Mouse (Mus musculus) heart, adult 2 months (tissue): ENCODE data around the gene Wfdc2. TPM values are rescaled to one million over a fixed set of nuclear protein-coding genes. Genes with fewer than 3 reads are reported as not detected.
"Not testable (repeated sequence)": the region's sequence is repeated elsewhere in the genome, so short reads cannot be mapped to it uniquely, and the experiment has no call there.

Experiments
- DNase-seq, 2 experiments: peaks; one replicate each; pipeline ENCODE4 v3.0.0; 2021
- H3K27ac ChIP-seq: fragments of 200-600 bp; 2 replicates; pipeline ENCODE4 v1.8.1; 2022
- H3K27me3 ChIP-seq: fragments of 200-500 bp; 2 replicates; pipeline ENCODE4 v1.6.1; 2012; ENCODE audit warnings: mild to moderate bottlenecking, low read length, inconsistent platforms, mixed read lengths; ENCODE audit not compliant: control insufficient read depth, insufficient read depth
- H3K36me3 ChIP-seq: fragments of 200-500 bp; 2 replicates; pipeline ENCODE4 v1.6.1; 2012; ENCODE audit warnings: low read length, inconsistent platforms; ENCODE audit not compliant: control insufficient read depth, insufficient read depth
- H3K4me1 ChIP-seq: fragments of 200-500 bp; 2 replicates; pipeline ENCODE4 v1.6.1; 2011; ENCODE audit warnings: low read length; ENCODE audit not compliant: control insufficient read depth, insufficient read depth
- H3K4me3 ChIP-seq: fragments of 200-600 bp; 2 replicates; pipeline ENCODE4 v1.8.1; 2022
- H3K79me2 ChIP-seq: fragments of 200-500 bp; replicated peaks from 2 replicates; pipeline ENCODE4 v1.6.1; 2012; ENCODE audit warnings: mild to moderate bottlenecking, inconsistent platforms, low read length, moderate library complexity, mixed read lengths; ENCODE audit not compliant: control insufficient read depth, insufficient read depth
- H3K9ac ChIP-seq: fragments of 200-500 bp; 2 replicates; pipeline ENCODE4 v1.6.1; 2012; ENCODE audit warnings: low read depth, mild to moderate bottlenecking, control low read depth, inconsistent platforms, low read length, mixed read lengths
- CTCF ChIP-seq: fragments of 200-600 bp; IDR thresholded peaks from 2 replicates; pipeline ENCODE4 v1.8.1; 2022; ENCODE audit warnings: antibody characterized with exemption, mild to moderate bottlenecking, moderate library complexity
- EP300 ChIP-seq: fragments of 200-500 bp; IDR thresholded peaks from 2 replicates; pipeline ENCODE4 v1.6.1; 2011; ENCODE audit warnings: low read depth, low read length, control low read depth; ENCODE audit not compliant: insufficient read depth
- POLR2A ChIP-seq: fragments of 200-500 bp; IDR thresholded peaks from 2 replicates; pipeline ENCODE4 v1.6.1; 2011; ENCODE audit warnings: mild to moderate bottlenecking, low read depth, low read length, control low read depth; ENCODE audit not compliant: insufficient read depth
- WGBS: fragments of 180-500 bp; shearing (Covaris S2); methylation state at CpG from one replicate; pipeline ENCODE4 v1.1.7; 2018; 5-methylcytosine and 5-hydroxymethylcytosine counted together
- intact Hi-C: fragments of 180-260 bp; cut with DNase I; formaldehyde crosslinking; loops from one replicate; pipeline ENCODE4 v1.15.1; 2025
- polyA plus RNA-seq: library from polyadenylated mRNA; depleted of rRNA; stranded (reverse); fragments of >200 nt; gene quantifications from 2 replicates; pipeline ENCODE4 v1.2.3, GENCODE M21; 2012
- total RNA-seq, 2 experiments: library from RNA; stranded (reverse); gene quantifications; 2 replicates each; pipeline ENCODE4 v1.2.3; 2021

Gene Wfdc2
- total and polyA plus RNA-seq, 3 experiments, result 0.43 to 78.4 (median 1.3) TPM

DNA sequence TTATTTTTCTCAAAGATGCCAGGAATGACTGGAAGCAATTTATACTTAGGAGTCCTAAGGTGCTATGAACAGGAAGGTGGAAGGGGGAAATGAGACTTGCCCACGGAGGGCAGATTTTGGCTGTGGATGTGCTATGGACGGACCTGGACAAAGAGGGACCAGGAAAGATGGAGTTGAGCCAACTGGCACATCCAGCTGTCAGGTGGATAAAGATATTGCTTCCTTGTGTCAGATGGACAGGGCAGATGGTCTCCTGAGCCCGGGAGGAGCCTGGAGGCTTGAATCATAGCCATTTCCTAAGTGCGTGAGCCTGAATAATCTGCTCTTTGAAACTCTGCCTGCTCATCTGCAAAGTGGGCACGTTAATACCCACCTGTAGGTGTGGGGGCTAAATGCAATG, 2.1 kb downstream of the Wfdc2 start:
- intact Hi-C loops, result no loop called here

DNA sequence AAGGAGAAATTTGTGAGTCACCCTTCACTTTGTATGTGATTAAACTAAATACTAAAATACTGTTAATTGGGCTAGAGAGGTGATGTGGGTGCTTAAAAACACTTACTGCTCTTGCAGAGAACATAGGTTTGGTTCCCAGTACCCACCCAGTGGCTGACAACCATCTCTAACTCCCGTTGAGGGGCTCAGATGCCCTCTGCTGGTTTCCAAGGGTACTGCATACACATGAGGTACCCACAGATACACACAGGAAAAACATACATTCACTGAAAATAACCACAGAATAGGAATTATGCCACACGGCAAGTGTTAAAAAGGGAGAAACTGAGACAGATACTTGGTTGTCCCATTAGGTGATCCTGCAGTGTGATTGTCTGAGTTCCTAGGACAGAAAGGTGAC, 4.8 kb downstream of the Wfdc2 start:
- H3K4me1 ChIP-seq, result peaks cover 1% of the 10 kb centered on the region; the same call in 1 of the 2 replicates
- H3K27ac ChIP-seq, result no peak overlapping the region
- no peak overlapping the region for H3K9ac ChIP-seq
- no peaks in the 10 kb centered on the region for H3K79me2 ChIP-seq
- no peaks in the 10 kb centered on the region for H3K36me3 ChIP-seq
- intact Hi-C loops, result no loop called here
- no peak for DNase-seq
- peaks cover 5% of the 10 kb centered on the region for H3K27me3 ChIP-seq
- no peak overlapping the region for H3K4me3 ChIP-seq
- WGBS, result 81% methylated on average over 2 of the region's 2 CpGs
- TF ChIP-seq CTCF, result peak; percentile 12; the same call in 1 of the 2 replicates
- TF ChIP-seq POLR2A, result no peak
- TF ChIP-seq EP300, result no peak

More for the DNA sequence above, 2.1 kb downstream of the Wfdc2 start:
- Histone ChIP-seq H3K9ac (no peak overlapping the region), H3K36me3 (no peaks in the 10 kb centered on the region), H3K4me3 (no peak overlapping the region), H3K79me2 (no peaks in the 10 kb centered on the region), H3K27me3 (peaks cover 5% of the 10 kb centered on the region), H3K27ac (no peak overlapping the region), H3K4me1 (peaks cover 1% of the 10 kb centered on the region; the same call in 1 of the 2 replicates)
- TF ChIP-seq POLR2A (no peak), CTCF (no peak), EP300 (no peak)
- WGBS, result 37% methylated on average over 5 of the region's 5 CpGs
- DNase-seq, result no peak

DNA sequence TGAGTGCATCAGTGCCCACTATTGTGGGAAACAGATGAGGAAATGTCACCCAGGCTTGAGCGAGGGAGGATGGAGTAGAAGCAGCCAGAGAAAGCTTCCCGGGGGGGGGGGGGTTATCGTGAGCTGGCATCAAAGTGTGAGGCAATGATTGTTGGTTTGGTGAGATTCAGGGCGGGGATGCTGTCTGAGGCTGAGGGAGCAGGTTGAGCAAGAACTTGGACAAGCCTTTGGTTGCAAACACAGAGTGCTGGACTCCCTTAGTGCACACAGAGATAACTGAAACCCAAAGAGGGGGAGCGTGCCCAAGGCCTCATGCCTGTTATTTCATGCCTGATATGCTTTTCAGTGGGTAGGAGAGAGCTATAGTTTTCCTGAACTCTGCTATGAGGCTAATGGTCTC, 5.2 kb downstream of the Wfdc2 start:
- H3K27ac ChIP-seq, result no peak overlapping the region
- no peak for TF ChIP-seq CTCF
- TF ChIP-seq POLR2A, result no peak
- no peak for TF ChIP-seq EP300
- peaks cover 1% of the 10 kb centered on the region; the same call in 1 of the 2 replicates for H3K4me1 ChIP-seq
- no peaks in the 10 kb centered on the region for H3K36me3 ChIP-seq
- no peak for DNase-seq
- intact Hi-C loops, result no loop called here
- H3K4me3 ChIP-seq, result no peak overlapping the region
- 68% methylated on average over 5 of the region's 5 CpGs for WGBS
- no peak overlapping the region for H3K9ac ChIP-seq
- no peaks in the 10 kb centered on the region for H3K79me2 ChIP-seq
- H3K27me3 ChIP-seq, result peaks cover 5% of the 10 kb centered on the region

DNA sequence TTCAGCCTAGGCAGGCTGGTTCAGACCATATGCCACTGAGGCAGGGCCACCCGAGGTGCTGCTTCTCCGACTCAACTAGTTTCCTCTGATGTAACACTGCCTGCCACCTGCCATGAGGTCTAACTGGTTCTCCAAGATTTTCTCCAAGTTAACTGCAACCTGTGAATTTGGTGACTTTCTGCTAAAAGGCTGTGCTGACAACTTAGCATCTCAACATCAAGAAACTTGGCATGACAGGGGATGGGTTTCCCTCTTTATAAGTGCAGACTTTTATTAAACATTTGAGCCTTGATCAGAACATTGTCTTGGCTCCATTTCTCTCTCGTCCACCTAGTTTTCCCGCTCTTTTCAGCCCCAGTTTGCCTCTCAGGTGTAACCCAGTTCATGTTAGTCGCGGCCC, 11.1 kb downstream of the Wfdc2 start, which contains the start of gene Spint3:
TSS of gene Spint3 (minus strand) at position 101 of the 400 bp plus-strand sequence.
- DNase-seq, H3K27ac ChIP-seq, H3K9ac ChIP-seq, H3K4me1 ChIP-seq, H3K36me3 ChIP-seq, H3K79me2 ChIP-seq, H3K4me3 ChIP-seq, H3K27me3 ChIP-seq, intact Hi-C loops: not testable (repeated sequence)
- 78% methylated on average over 6 of the region's 6 CpGs for WGBS

DNA sequence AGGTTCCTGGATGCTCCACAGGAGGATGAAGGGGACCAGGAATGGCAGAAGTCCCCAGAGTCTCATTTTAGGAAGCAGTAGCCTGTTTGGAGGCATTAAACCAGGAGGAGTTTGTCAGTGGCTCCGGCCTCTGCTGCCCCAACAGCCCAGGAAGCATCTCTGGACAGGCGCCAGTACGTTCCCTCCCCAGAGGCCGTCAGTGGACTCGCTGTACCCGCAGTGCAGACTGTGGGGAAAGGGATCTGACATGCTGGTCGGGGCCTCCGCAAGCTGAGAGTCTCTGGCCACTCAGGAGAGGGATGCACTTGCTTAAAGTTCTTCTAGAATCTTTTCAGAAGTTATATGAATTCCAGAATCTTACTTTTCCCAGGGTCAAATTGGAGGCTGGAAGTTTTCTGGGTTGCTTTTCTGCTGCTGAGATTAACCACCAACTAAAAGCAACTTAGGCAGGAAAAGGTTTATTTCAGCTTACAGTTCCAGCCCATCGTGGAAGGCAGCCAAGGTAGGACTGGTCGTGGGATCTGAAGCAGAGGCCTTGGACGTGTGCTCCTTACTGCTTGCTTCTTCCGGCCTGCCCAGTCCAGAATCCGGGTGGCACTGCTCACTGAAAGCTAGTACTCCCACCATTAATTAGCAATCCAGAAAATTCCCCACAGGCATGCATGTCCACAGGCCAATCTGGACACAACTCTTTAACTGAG, 23.0 kb downstream of the Wfdc2 start, which contains the start of gene Wfdc6a:
TSS of gene Wfdc6a (minus strand) at position 423 of the 701 bp plus-strand sequence.
- DNase-seq, result peak; percentile 25 to 46
- H3K9ac ChIP-seq, H3K79me2 ChIP-seq, intact Hi-C loops, H3K4me3 ChIP-seq, H3K36me3 ChIP-seq, H3K27me3 ChIP-seq, H3K27ac ChIP-seq, H3K4me1 ChIP-seq: not testable (repeated sequence)
- 38% methylated on average over 13 of the region's 13 CpGs for WGBS

DNA sequence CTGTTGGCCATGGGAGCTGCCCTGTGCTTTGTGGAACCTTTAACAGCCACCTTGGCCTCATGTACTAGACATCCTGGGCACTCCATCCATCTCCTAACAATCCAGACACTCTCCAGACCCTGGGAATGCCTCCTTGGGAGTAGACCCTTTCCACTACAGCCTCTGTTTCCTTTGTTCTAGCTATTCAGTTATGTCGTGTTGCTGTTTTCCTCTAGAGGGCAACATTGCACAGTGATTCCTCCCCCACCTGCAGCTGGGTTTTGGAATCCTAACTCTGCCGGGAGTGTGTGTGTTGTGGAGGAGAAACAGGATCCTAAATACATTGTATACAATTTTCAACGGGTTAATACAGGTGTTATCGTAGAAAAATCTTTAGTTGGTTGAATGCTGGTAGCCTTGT, 29.8 kb downstream of the Wfdc2 start:
- peak; percentile 72 for TF ChIP-seq CTCF
- no peak for TF ChIP-seq POLR2A
- no peak for TF ChIP-seq EP300
- H3K9ac ChIP-seq, result no peak overlapping the region
- no peaks in the 10 kb centered on the region for H3K4me1 ChIP-seq
- H3K27ac ChIP-seq, result no peak overlapping the region
- H3K36me3 ChIP-seq, result no peaks in the 10 kb centered on the region
- intact Hi-C loops, result loop anchor here (1.0 to 2.0 kb wide), 2 partner anchors 134 to 203 kb away; no protein-coding TSS in a partner anchor
- H3K27me3 ChIP-seq, result no peaks in the 10 kb centered on the region
- no peaks in the 10 kb centered on the region; the same call in 1 of the 2 replicates for H3K79me2 ChIP-seq
- WGBS, result 6% methylated on average over 4 of the region's 4 CpGs
- H3K4me3 ChIP-seq, result no peak overlapping the region
- no peak for DNase-seq
